In genomic region chr15:81831136-81831825, GRCm38 (mm10) we compare ENCODE assay signal across 9 mouse cellular contexts. TPM values are rescaled to one million over a fixed set of nuclear protein-coding genes. Genes with fewer than 3 reads are reported as not detected.
DNase-seq lines count a peak whose midpoint lies in the region; ATAC-seq lines count a peak whose summit lies in the region.
"Had no signal": no experiment of that assay in that cellular context is flagged by ENCODE, and none has a peak within 500 bp of the region (broad histone marks: within the 10 kb centered on the region; RNA-seq: fewer than 3 reads in every experiment).

No protein-coding gene starts in this region.

- peaks cover 13% of the 10 kb centered on the region for H3K36me3 ChIP-seq in forebrain, embryonic 10.5 days (replicated peaks)
- peaks cover 9% of the 10 kb centered on the region for H3K36me3 ChIP-seq in heart, embryonic 15.5 days
- peaks cover 2% of the 10 kb centered on the region; the same call in 1 of the 2 replicates for H3K36me3 ChIP-seq in liver, embryonic 12.5 days
- peaks cover 6% of the 10 kb centered on the region; the same call in 1 of the 2 replicates for H3K36me3 ChIP-seq in stomach, embryonic 14.5 days (ENCODE audit: control insufficient read depth, insufficient read depth, low read length)

- peak; percentile 74 for ATAC-seq in heart, embryonic 15.5 days (replicated peaks; ENCODE audit: insufficient number of reproducible peaks, insufficient read depth, low FRiP score, low read depth)
- peak; percentile 89 for ATAC-seq in liver, embryonic 12.5 days
- ATAC-seq in stomach, embryonic 14.5 days (ENCODE audit: insufficient number of reproducible peaks, insufficient read depth, low FRiP score, low read depth) = peak; percentile 81; the same call in 1 of the 2 replicates

- peak overlapping the region; percentile 62 for H3K27ac ChIP-seq in forebrain, embryonic 10.5 days
- no peak overlapping the region for H3K27ac ChIP-seq in heart, embryonic 15.5 days
- H3K27ac ChIP-seq in liver, embryonic 12.5 days = no peak overlapping the region
- H3K27ac ChIP-seq in stomach, embryonic 14.5 days (ENCODE audit: low read length) = no peak overlapping the region; the same call in 1 of the 2 replicates
- H3K27ac ChIP-seq: macrophage had no signal

- H3K9me3 ChIP-seq in forebrain, embryonic 10.5 days = no peaks in the 10 kb centered on the region
- H3K9me3 ChIP-seq in heart, embryonic 15.5 days (replicated peaks) = no peaks in the 10 kb centered on the region
- no peaks in the 10 kb centered on the region for H3K9me3 ChIP-seq in liver, embryonic 12.5 days (replicated peaks)
- no peaks in the 10 kb centered on the region for H3K9me3 ChIP-seq in stomach, embryonic 14.5 days (ENCODE audit: control insufficient read depth, low read depth, low read length)

- WGBS in forebrain, embryonic 10.5 days = 18% methylated on average over 24 of the region's 24 CpGs
- 15% methylated on average over 24 of the region's 24 CpGs for WGBS in heart, embryonic 15.5 days
- WGBS in liver, embryonic 12.5 days (ENCODE audit: insufficient replicate concordance) = 14% methylated on average over 24 of the region's 24 CpGs
- 15% methylated on average over 24 of the region's 24 CpGs for WGBS in stomach, embryonic 14.5 days

- peak overlapping the region; percentile 39; the same call in 1 of the 2 replicates for H3K4me2 ChIP-seq in heart, embryonic 15.5 days
- peak overlapping the region; percentile 32 for H3K4me2 ChIP-seq in liver, embryonic 12.5 days
- peak overlapping the region; percentile 23; the same call in 1 of the 2 replicates for H3K4me2 ChIP-seq in stomach, embryonic 14.5 days (replicated peaks; ENCODE audit: low read depth, low read length)

- peaks cover 26% of the 10 kb centered on the region for H3K27me3 ChIP-seq in forebrain, embryonic 10.5 days (ENCODE audit: poor library complexity, severe bottlenecking)
- no peaks in the 10 kb centered on the region for H3K27me3 ChIP-seq in heart, embryonic 15.5 days
- H3K27me3 ChIP-seq in liver, embryonic 12.5 days (replicated peaks) = peaks cover 29% of the 10 kb centered on the region
- no peaks in the 10 kb centered on the region for H3K27me3 ChIP-seq in stomach, embryonic 14.5 days (ENCODE audit: control insufficient read depth, insufficient read depth, low read length)

- DNase-seq in CD8-positive naive resting alpha-beta T cell, adult 2 months (ENCODE audit: low read depth in 2 of 2, low spot score in 2 of 2) = peak; percentile 72 to 84
- peak; percentile 53 for DNase-seq in c-Kit-negative CD71-positive TER-119-positive erythroid progenitor cells, embryonic 14.5 days (ENCODE audit: low read depth, low spot score)
- peak; percentile 91 for DNase-seq in forebrain, embryonic 10.5 days (ENCODE audit: extremely low spot score, low spot score)
- peak; percentile 95 for DNase-seq in kidney, postnatal 14 days
- DNase-seq in natural killer cell, adult 2 months (ENCODE audit: low spot score in 2 of 2) = peak; percentile 83 to 90

- H3K4me1 ChIP-seq in forebrain, embryonic 10.5 days = peaks cover 33% of the 10 kb centered on the region
- peaks cover 42% of the 10 kb centered on the region for H3K4me1 ChIP-seq in heart, embryonic 15.5 days (replicated peaks)
- H3K4me1 ChIP-seq in liver, embryonic 12.5 days = peaks cover 14% of the 10 kb centered on the region
- peaks cover 9% of the 10 kb centered on the region; the same call in 1 of the 2 replicates for H3K4me1 ChIP-seq in stomach, embryonic 14.5 days (ENCODE audit: control insufficient read depth, insufficient read depth, low read length)

- H3K9ac ChIP-seq in heart, embryonic 15.5 days = no peak overlapping the region
- no peak overlapping the region for H3K9ac ChIP-seq in liver, embryonic 12.5 days
- no peak overlapping the region for H3K9ac ChIP-seq in stomach, embryonic 14.5 days (replicated peaks; ENCODE audit: low read depth, low read length)

- peak overlapping the region; percentile 21; the same call in 1 of the 2 replicates for H3K4me3 ChIP-seq in forebrain, embryonic 10.5 days
- no peak overlapping the region for H3K4me3 ChIP-seq in heart, embryonic 15.5 days
- no peak overlapping the region for H3K4me3 ChIP-seq in liver, embryonic 12.5 days
- no peak overlapping the region for H3K4me3 ChIP-seq in stomach, embryonic 14.5 days (ENCODE audit: low read depth, low read length)

RNA-seq across cellular contexts. Expression of gene Tob2, which starts 27.3 kb away (rescaled TPM):
- 20.1 and 20.3 TPM in 2 replicates for polyA plus RNA-seq in forebrain, embryonic 10.5 days (2016; fragmentation: Nextera tagmentation; extraction: Ambion mirVana)
- polyA plus RNA-seq in heart, embryonic 15.5 days (2015; fragmentation: Nextera tagmentation; extraction: Ambion mirVana) = 15.8 and 17.6 TPM in 2 replicates
- 12.8 and 14.5 TPM in 2 replicates for polyA plus RNA-seq in liver, embryonic 12.5 days (2016; fragmentation: Nextera tagmentation; extraction: Ambion mirVana)
- polyA plus RNA-seq in stomach, embryonic 14.5 days (2014; fragmentation: Nextera tagmentation; extraction: Ambion mirVana) = 24.5 and 25.1 TPM in 2 replicates

RNA-seq across cellular contexts. Expression of gene Tef, which starts 29.1 kb away (rescaled TPM):
- 13.5 and 13.7 TPM in 2 replicates for polyA plus RNA-seq in forebrain, embryonic 10.5 days (2016; fragmentation: Nextera tagmentation; extraction: Ambion mirVana)
- polyA plus RNA-seq in heart, embryonic 15.5 days (2015; fragmentation: Nextera tagmentation; extraction: Ambion mirVana) = 22.9 and 25.9 TPM in 2 replicates
- polyA plus RNA-seq in liver, embryonic 12.5 days (2016; fragmentation: Nextera tagmentation; extraction: Ambion mirVana) = 8.4 and 9.5 TPM in 2 replicates
- polyA plus RNA-seq in stomach, embryonic 14.5 days (2014; fragmentation: Nextera tagmentation; extraction: Ambion mirVana) = 23.7 and 25.6 TPM in 2 replicates

RNA-seq across cellular contexts. Expression of gene Phf5a, which starts 40.4 kb away (rescaled TPM):
- 255 and 271 TPM in 2 replicates for polyA plus RNA-seq in forebrain, embryonic 10.5 days (2016; fragmentation: Nextera tagmentation; extraction: Ambion mirVana)
- polyA plus RNA-seq in heart, embryonic 15.5 days (2015; fragmentation: Nextera tagmentation; extraction: Ambion mirVana) = 70.5 and 97.6 TPM in 2 replicates
- 140 and 145 TPM in 2 replicates for polyA plus RNA-seq in liver, embryonic 12.5 days (2016; fragmentation: Nextera tagmentation; extraction: Ambion mirVana)
- 153 and 157 TPM in 2 replicates for polyA plus RNA-seq in stomach, embryonic 14.5 days (2014; fragmentation: Nextera tagmentation; extraction: Ambion mirVana)

RNA-seq across cellular contexts. Expression of gene Aco2, which starts 40.8 kb away (rescaled TPM):
- polyA plus RNA-seq in forebrain, embryonic 10.5 days (2016; fragmentation: Nextera tagmentation; extraction: Ambion mirVana) = 147 and 148 TPM in 2 replicates
- 610 and 636 TPM in 2 replicates for polyA plus RNA-seq in heart, embryonic 15.5 days (2015; fragmentation: Nextera tagmentation; extraction: Ambion mirVana)
- 131 and 132 TPM in 2 replicates for polyA plus RNA-seq in liver, embryonic 12.5 days (2016; fragmentation: Nextera tagmentation; extraction: Ambion mirVana)
- polyA plus RNA-seq in stomach, embryonic 14.5 days (2014; fragmentation: Nextera tagmentation; extraction: Ambion mirVana) = 136 and 144 TPM in 2 replicates
